In genomic region chr3:90208662-90209061, GRCm38 (mm10) we compare ENCODE assay signal across 21 mouse cellular contexts. TPM values are rescaled to one million over a fixed set of nuclear protein-coding genes. Genes with fewer than 3 reads are reported as not detected.
DNase-seq lines count a peak whose midpoint lies in the region; ATAC-seq and TF ChIP-seq lines count a peak whose summit lies in the region.
"Had no signal": no experiment of that assay in that cellular context is flagged by ENCODE, and none has a peak within 500 bp of the region (broad histone marks: within the 10 kb centered on the region; RNA-seq: fewer than 3 reads in every experiment).

No protein-coding gene starts in this region.

- no peak for TF ChIP-seq RAD21 in CH12.LX (IDR thresholded peaks at IDR 0.05; ENCODE audit: low read depth, low read length)

- no peak for TF ChIP-seq EP300 in heart, adult 2 months (IDR thresholded peaks at IDR 0.05; ENCODE audit: insufficient read depth, low read depth, low read length)
- TF ChIP-seq EP300 in liver, postnatal 0 days (IDR thresholded peaks at IDR 0.05; ENCODE audit: low read depth) = no peak
- no peak for TF ChIP-seq EP300 in CH12.LX (IDR thresholded peaks at IDR 0.05; ENCODE audit: low read length)

- no peak overlapping the region for H3K4me3 ChIP-seq in heart, adult 2 months
- H3K4me3 ChIP-seq in liver, embryonic 11.5 days (ENCODE audit: low read depth, low read length) = no peak overlapping the region
- H3K4me3 ChIP-seq in liver, postnatal 0 days (ENCODE audit: low read depth, low read length) = no peak overlapping the region
- no peak overlapping the region for H3K4me3 ChIP-seq in CH12.LX (replicated peaks in 1 of 3; ENCODE audit: low read depth in 2 of 3, low read length in 2 of 3, poor library complexity in 1 of 3)
- no peak overlapping the region for H3K4me3 ChIP-seq in cortical plate, adult 2 months (ENCODE audit: insufficient read depth, low read length)
- H3K4me3 ChIP-seq: hindbrain, embryonic 15.5 days; intestine, embryonic 15.5 days; left cerebral cortex, adult 2 months; midbrain, embryonic 12.5 days had no signal

- H3K9ac ChIP-seq in heart, adult 2 months (ENCODE audit: low read depth, low read length) = no peak overlapping the region
- H3K9ac ChIP-seq in liver, embryonic 11.5 days (ENCODE audit: low read depth, low read length) = no peak overlapping the region
- H3K9ac ChIP-seq in liver, postnatal 0 days (replicated peaks) = no peak overlapping the region
- H3K9ac ChIP-seq in CH12.LX (ENCODE audit: insufficient read depth, low read depth) = no peak overlapping the region
- H3K9ac ChIP-seq: hindbrain, embryonic 15.5 days; intestine, embryonic 15.5 days; midbrain, embryonic 12.5 days had no signal

- peak; percentile 25; the same call in 1 of the 2 replicates for TF ChIP-seq POLR2A in heart, adult 2 months (IDR thresholded peaks at IDR 0.05; ENCODE audit: insufficient read depth, low read depth, low read length)
- TF ChIP-seq POLR2A in CH12.LX (IDR thresholded peaks at IDR 0.05; ENCODE audit: low read depth, low read length) = no peak; the same call in 1 of the 2 replicates
- peak; percentile 46; the same call in 1 of the 2 replicates for TF ChIP-seq POLR2A in cortical plate, adult 2 months (IDR thresholded peaks at IDR 0.05; ENCODE audit: extremely low read depth, insufficient read depth, low read length)

- dilution Hi-C loops in CH12.LX (cut with MboI; ENCODE audit: extremely low pct_ligation_motif_present, extremely low pct_unique_long_range_greater_than_20kb, low sequenced_read_pairs) = no loop called here

- peaks cover 23% of the 10 kb centered on the region for H3K36me3 ChIP-seq in heart, adult 2 months (ENCODE audit: control insufficient read depth, insufficient read depth, low read length)
- peaks cover 40% of the 10 kb centered on the region for H3K36me3 ChIP-seq in liver, embryonic 11.5 days (ENCODE audit: control insufficient read depth, insufficient read depth, low read length)
- peaks cover 37% of the 10 kb centered on the region for H3K36me3 ChIP-seq in liver, postnatal 0 days (replicated peaks; ENCODE audit: insufficient read depth, low read length)
- peaks cover 41 to 67% of the 10 kb centered on the region in 2 experiments for H3K36me3 ChIP-seq in CH12.LX (replicated peaks in 1 of 2; ENCODE audit: control insufficient read depth in 1 of 2, insufficient read depth in 1 of 2, low read length in 1 of 2)

- no peak for DNase-seq in heart, adult 2 months
- no peak for DNase-seq in heart, adult 11 months
- DNase-seq in liver, embryonic 11.5 days (ENCODE audit: low spot score) = no peak
- no peak for DNase-seq in liver, postnatal 0 days
- DNase-seq in CH12.LX (ENCODE audit: extremely low read depth) = no peak
- no peak for DNase-seq in retina, embryonic 14.5 days (ENCODE audit: low spot score)
- no peak for DNase-seq in right cerebral cortex, postnatal 4 days
- DNase-seq: adrenal gland, postnatal 10 days; cerebellum, adult 9-10 months; heart, postnatal 4 days; kidney, postnatal 4 days; layer of hippocampus, adult 9-11 months; left cerebral cortex, postnatal 4 days had no signal

- ATAC-seq in liver, embryonic 11.5 days (replicated peaks; ENCODE audit: low FRiP score) = no peak
- no peak for ATAC-seq in liver, postnatal 0 days
- ATAC-seq: intestine, embryonic 15.5 days had no signal

- H3K9me3 ChIP-seq in liver, embryonic 11.5 days (ENCODE audit: control insufficient read depth, low read length) = no peaks in the 10 kb centered on the region
- H3K9me3 ChIP-seq in liver, postnatal 0 days (ENCODE audit: low read length) = no peaks in the 10 kb centered on the region
- no peaks in the 10 kb centered on the region for H3K9me3 ChIP-seq in CH12.LX (replicated peaks; ENCODE audit: low read length)
- H3K9me3 ChIP-seq: hindbrain, embryonic 15.5 days; intestine, embryonic 15.5 days; midbrain, embryonic 12.5 days had no signal

- H3K27me3 ChIP-seq in heart, adult 2 months (ENCODE audit: control insufficient read depth, insufficient read depth, low read length) = no peaks in the 10 kb centered on the region
- no peaks in the 10 kb centered on the region for H3K27me3 ChIP-seq in liver, embryonic 11.5 days (replicated peaks; ENCODE audit: control insufficient read depth, insufficient read depth, low read length)
- no peaks in the 10 kb centered on the region for H3K27me3 ChIP-seq in liver, postnatal 0 days (ENCODE audit: insufficient read depth, low read length)
- no peaks in the 10 kb centered on the region for H3K27me3 ChIP-seq in CH12.LX (replicated peaks)
- H3K27me3 ChIP-seq: hindbrain, embryonic 15.5 days; intestine, embryonic 15.5 days; midbrain, embryonic 12.5 days had no signal

- H3K4me2 ChIP-seq in liver, embryonic 11.5 days = no peak overlapping the region; the same call in 1 of the 2 replicates
- no peak overlapping the region for H3K4me2 ChIP-seq in liver, postnatal 0 days (ENCODE audit: low read depth, low read length)
- no peak overlapping the region for H3K4me2 ChIP-seq in CH12.LX (ENCODE audit: insufficient read depth, low read depth, poor library complexity, severe bottlenecking)
- H3K4me2 ChIP-seq: hindbrain, embryonic 15.5 days; intestine, embryonic 15.5 days; midbrain, embryonic 12.5 days had no signal

- 87% methylated on average over 2 of the region's 2 CpGs for WGBS in heart, adult 2 months
- WGBS in liver, embryonic 11.5 days = 77% methylated on average over 2 of the region's 2 CpGs
- WGBS in liver, postnatal 0 days (ENCODE audit: insufficient replicate concordance) = 92% methylated on average over 2 of the region's 2 CpGs

- in situ Hi-C loops in CH12.LX (cut with MboI; ENCODE audit: low pct_ligation_motif_present, low pct_unique_long_range_greater_than_20kb, low sequenced_read_pairs) = no loop called here

- no peak for TF ChIP-seq CTCF in heart, adult 2 months (IDR thresholded peaks at IDR 0.05)
- TF ChIP-seq CTCF in liver, postnatal 0 days (IDR thresholded peaks at IDR 0.05; ENCODE audit: low read depth) = no peak
- no peak for TF ChIP-seq CTCF in CH12.LX (conservative IDR thresholded peaks at IDR 0.05 in 1 of 2, IDR thresholded peaks at IDR 0.05 in 1 of 2; ENCODE audit: low read depth in 2 of 2, low read length in 2 of 2)
- TF ChIP-seq CTCF in cortical plate, adult 2 months (IDR thresholded peaks at IDR 0.05; ENCODE audit: extremely low read depth, insufficient read depth, low read length) = no peak

- intact Hi-C loops in heart, adult 2 months (cut with DNase I) = no loop called here

- peaks cover 2% of the 10 kb centered on the region; the same call in 1 of the 2 replicates for H3K79me2 ChIP-seq in heart, adult 2 months (replicated peaks; ENCODE audit: control insufficient read depth, insufficient read depth, low read length)
- peaks cover 35% of the 10 kb centered on the region for H3K79me2 ChIP-seq in CH12.LX (replicated peaks; ENCODE audit: control insufficient read depth, extremely low read depth, insufficient read depth, poor library complexity, severe bottlenecking)

- H3K27ac ChIP-seq in heart, adult 2 months = no peak overlapping the region
- H3K27ac ChIP-seq in liver, embryonic 11.5 days (ENCODE audit: low read depth, low read length) = peak overlapping the region; percentile 22
- H3K27ac ChIP-seq in liver, postnatal 0 days (ENCODE audit: low read depth) = no peak overlapping the region
- H3K27ac ChIP-seq in CH12.LX (ENCODE audit: insufficient read depth, low read depth) = peak overlapping the region; percentile 6; the same call in 1 of the 2 replicates
- no peak overlapping the region for H3K27ac ChIP-seq in cortical plate, adult 2 months (ENCODE audit: insufficient read depth, low read length)
- H3K27ac ChIP-seq: hindbrain, embryonic 15.5 days; intestine, embryonic 15.5 days; left cerebral cortex, adult 2 months; macrophage; midbrain, embryonic 12.5 days had no signal

- peaks cover 6% of the 10 kb centered on the region for H3K4me1 ChIP-seq in heart, adult 2 months (ENCODE audit: control insufficient read depth, insufficient read depth, low read length)
- peaks cover 13% of the 10 kb centered on the region for H3K4me1 ChIP-seq in liver, embryonic 11.5 days (replicated peaks; ENCODE audit: control insufficient read depth, insufficient read depth, low read length)
- peaks cover 8% of the 10 kb centered on the region for H3K4me1 ChIP-seq in liver, postnatal 0 days (ENCODE audit: insufficient read depth)
- peaks cover 3 to 33% of the 10 kb centered on the region in 2 experiments; a peak in 3 of 4 replicates for H3K4me1 ChIP-seq in CH12.LX (ENCODE audit: control insufficient read depth in 1 of 2, insufficient read depth in 2 of 2)
- peaks cover 8% of the 10 kb centered on the region; the same call in 1 of the 2 replicates for H3K4me1 ChIP-seq in cortical plate, adult 2 months (ENCODE audit: control insufficient read depth, insufficient read depth, low read length)

RNA-seq across cellular contexts. Expression of gene Rps27, which starts 4.8 kb away (rescaled TPM):
- 1,000 to 10,000 TPM; 1,040 to 1,280 TPM for total RNA-seq in heart, adult 2 months (2021)
- polyA plus RNA-seq in heart, adult 2 months (2012; rRNA removed) = 696 and 1,017 TPM in 2 replicates
- polyA plus RNA-seq in liver, embryonic 11.5 days (2014; fragmentation: Nextera tagmentation; extraction: Ambion mirVana) = 1,394 and 1,458 TPM in 2 replicates
- 821 and 885 TPM in 2 replicates for polyA plus RNA-seq in liver, postnatal 0 days (2015; fragmentation: Nextera tagmentation; extraction: Ambion mirVana)
- total RNA-seq in CH12.LX (2012; rRNA removed) = 3,858 and 4,378 TPM in 2 replicates
- total RNA-seq in CH12.LX (2014; rRNA removed) = 2,142 and 2,224 TPM in 2 replicates
- 1,222 and 1,264 TPM in 2 replicates for polyA plus RNA-seq in CH12.LX (2012; ENCODE audit: insufficient read length, low read depth)
- 1,605 and 1,617 TPM in 2 replicates for polyA plus RNA-seq in cortical plate, adult 2 months (2012; rRNA removed)

RNA-seq across cellular contexts. Expression of gene Rab13, which starts 4.8 kb away (rescaled TPM):
- 1 to 10 TPM; 5.5 to 5.6 TPM for total RNA-seq in heart, adult 2 months (2021)
- polyA plus RNA-seq in heart, adult 2 months (2012; rRNA removed) = 3.1 TPM in 2 replicates
- polyA plus RNA-seq in liver, embryonic 11.5 days (2014; fragmentation: Nextera tagmentation; extraction: Ambion mirVana) = 10.2 and 11.5 TPM in 2 replicates
- 4.9 and 6.1 TPM in 2 replicates for polyA plus RNA-seq in liver, postnatal 0 days (2015; fragmentation: Nextera tagmentation; extraction: Ambion mirVana)
- total RNA-seq in CH12.LX (2012; rRNA removed) (2.3 and 3.3 TPM in 2 replicates), CH12.LX (2014; rRNA removed) (0.34 TPM in 1 of 2 replicates, not detected in the other)
- 0.23 and 0.63 TPM in 2 replicates for polyA plus RNA-seq in CH12.LX (2012; ENCODE audit: insufficient read length, low read depth)
- 9.5 and 9.8 TPM in 2 replicates for polyA plus RNA-seq in cortical plate, adult 2 months (2012; rRNA removed)

RNA-seq across cellular contexts. Expression of gene Jtb, which starts 22.7 kb away (rescaled TPM):
- total RNA-seq in heart, adult 2 months (2021) = 10 to 100 TPM; 49.3 to 56.6 TPM
- polyA plus RNA-seq in heart, adult 2 months (2012; rRNA removed) = 36.0 and 42.3 TPM in 2 replicates
- polyA plus RNA-seq in liver, embryonic 11.5 days (2014; fragmentation: Nextera tagmentation; extraction: Ambion mirVana) = 97.8 and 100.0 TPM in 2 replicates
- polyA plus RNA-seq in liver, postnatal 0 days (2015; fragmentation: Nextera tagmentation; extraction: Ambion mirVana) = 68.7 and 74.3 TPM in 2 replicates
- total RNA-seq in CH12.LX (2012; rRNA removed) = 50.8 and 62.9 TPM in 2 replicates
- 54.2 and 70.3 TPM in 2 replicates for total RNA-seq in CH12.LX (2014; rRNA removed)
- 67.4 and 73.6 TPM in 2 replicates for polyA plus RNA-seq in CH12.LX (2012; ENCODE audit: insufficient read length, low read depth)
- polyA plus RNA-seq in cortical plate, adult 2 months (2012; rRNA removed) = 59.2 and 61.0 TPM in 2 replicates

RNA-seq across cellular contexts. Expression of gene Creb3l4, which starts 34.6 kb away (rescaled TPM):
- total RNA-seq in heart, adult 2 months (2021) = under 1 TPM; 0.14 to 0.16 TPM
- polyA plus RNA-seq in heart, adult 2 months (2012; rRNA removed) = 0.53 and 0.55 TPM in 2 replicates
- polyA plus RNA-seq in liver, embryonic 11.5 days (2014; fragmentation: Nextera tagmentation; extraction: Ambion mirVana) = 0.82 and 2.2 TPM in 2 replicates
- 0.15 and 0.41 TPM in 2 replicates for polyA plus RNA-seq in liver, postnatal 0 days (2015; fragmentation: Nextera tagmentation; extraction: Ambion mirVana)
- total RNA-seq in CH12.LX (2012; rRNA removed) (0.25 and 0.89 TPM in 2 replicates), CH12.LX (2014; rRNA removed) (0.21 and 0.72 TPM in 2 replicates)
- 0.59 and 0.70 TPM in 2 replicates for polyA plus RNA-seq in CH12.LX (2012; ENCODE audit: insufficient read length, low read depth)
- 0.27 and 0.49 TPM in 2 replicates for polyA plus RNA-seq in cortical plate, adult 2 months (2012; rRNA removed)
- total RNA-seq: common myeloid progenitor, adult 5-6 weeks; gastrocnemius, adult 18-20 months had no signal

RNA-seq across cellular contexts. Expression of gene Slc39a1, which starts 39.3 kb away (rescaled TPM):
- total RNA-seq in heart, adult 2 months (2021) = 10 to 100 TPM; 67.6 to 75.5 TPM
- polyA plus RNA-seq in heart, adult 2 months (2012; rRNA removed) = 57.3 and 83.7 TPM in 2 replicates
- 48.7 and 57.5 TPM in 2 replicates for polyA plus RNA-seq in liver, embryonic 11.5 days (2014; fragmentation: Nextera tagmentation; extraction: Ambion mirVana)
- 41.7 and 54.0 TPM in 2 replicates for polyA plus RNA-seq in liver, postnatal 0 days (2015; fragmentation: Nextera tagmentation; extraction: Ambion mirVana)
- 42.2 and 44.4 TPM in 2 replicates for total RNA-seq in CH12.LX (2012; rRNA removed)
- total RNA-seq in CH12.LX (2014; rRNA removed) = 22.9 and 23.8 TPM in 2 replicates
- polyA plus RNA-seq in CH12.LX (2012; ENCODE audit: insufficient read length, low read depth) = 40.4 and 40.7 TPM in 2 replicates
- polyA plus RNA-seq in cortical plate, adult 2 months (2012; rRNA removed) = 32.4 and 34.5 TPM in 2 replicates

Comparison
In these comparisons a context has a peak if more than half of its experiments do, and no peak if none do; other contexts are left out.
1. H3K27ac ChIP-seq: peak in liver, embryonic 11.5 days (single experiment) and CH12.LX (single experiment); none in heart, adult 2 months (single experiment), liver, postnatal 0 days (single experiment) and cortical plate, adult 2 months (single experiment).